Mouse (Mus musculus) colon, adult 2 months (tissue): ENCODE measurements around the gene Fjx1. TPM values are rescaled to one million over a fixed set of nuclear protein-coding genes. Genes with fewer than 3 reads are reported as not detected.

ENCODE experiments used
- polyA plus RNA-seq: library from polyadenylated mRNA; depleted of rRNA; stranded (reverse); fragments of >200 nt; gene quantifications from 2 replicates; pipeline ENCODE4 v1.2.3, GENCODE M21; 2012; rRNA removed

Fjx1 gene
- 6.7 and 7.4 TPM in 2 replicates for polyA plus RNA-seq

DNA sequence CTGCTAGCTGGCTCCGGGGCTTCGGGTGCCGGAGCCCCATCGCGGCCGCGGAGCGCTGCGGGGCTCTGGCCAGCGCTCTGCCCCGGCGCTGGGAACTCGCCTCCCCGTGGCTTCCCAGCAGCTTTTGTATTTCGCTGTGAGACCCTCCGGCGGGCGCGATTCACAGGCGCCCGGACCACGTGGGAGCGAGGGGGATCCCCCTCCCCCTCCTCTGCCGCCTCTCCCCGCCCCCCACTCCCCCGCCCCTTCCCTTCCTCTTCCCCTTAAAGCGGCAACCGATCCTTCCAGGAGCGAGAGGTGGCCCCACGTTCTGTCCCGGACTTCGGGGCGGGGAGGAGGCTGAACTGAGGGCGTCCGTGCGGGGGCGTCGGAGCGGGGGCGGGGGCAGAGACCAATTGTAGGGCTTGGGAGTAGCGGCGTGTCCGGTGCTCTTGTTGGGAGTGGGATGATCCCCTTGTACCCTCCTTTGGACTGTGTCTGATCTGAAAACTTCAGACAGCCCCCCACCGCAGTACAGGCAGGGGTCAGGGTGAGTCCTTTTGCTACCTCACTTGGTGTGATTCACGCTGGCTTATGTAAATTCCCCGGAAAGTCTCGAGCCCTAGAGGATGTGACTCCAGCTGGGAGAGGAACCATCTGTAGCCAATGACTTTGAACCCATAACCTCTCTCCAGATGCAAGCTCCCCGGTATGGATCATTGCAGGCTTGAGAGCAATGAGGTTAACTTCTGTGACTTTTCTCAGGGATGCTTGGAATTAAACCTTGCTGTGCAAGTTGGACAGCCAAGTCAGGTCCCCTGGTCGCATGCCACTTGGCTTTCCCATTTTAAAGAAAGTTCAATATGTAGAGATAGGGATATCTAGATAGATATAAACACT lies at the start of gene Fjx1:
Gene Fjx1 (minus strand): TSS at position 829 of the 879 bp plus-strand sequence.

GRCm38 (mm10) chr2:102407363-102408184 lies 44.7 kb downstream of the Fjx1 start, which contains the start of gene Trim44:
Gene Trim44, minus strand, starts transcription at chr2:102407828.

Other genes starting within 250 kb of the Fjx1 start
- 8.3 and 10.0 TPM in 2 replicates for gene Trim44, start 44.7 kb downstream of the Fjx1 start, polyA plus RNA-seq
- gene Pamr1, start 97.5 kb upstream of the Fjx1 start, polyA plus RNA-seq, result 15.3 and 16.4 TPM in 2 replicates
- gene Slc1a2, start 206.2 kb upstream of the Fjx1 start, polyA plus RNA-seq, result 0.09 and 0.38 TPM in 2 replicates